Mouse (Mus musculus) yolk sac, embryonic 10.5 days (tissue): ENCODE measurements around the gene Nkiras1.

ENCODE experiments used
- DNase-seq: peaks from one replicate; pipeline ENCODE4 v3.0.0-alpha.2; 2017; ENCODE audit warnings: low spot score

Gene Nkiras1

DNA sequence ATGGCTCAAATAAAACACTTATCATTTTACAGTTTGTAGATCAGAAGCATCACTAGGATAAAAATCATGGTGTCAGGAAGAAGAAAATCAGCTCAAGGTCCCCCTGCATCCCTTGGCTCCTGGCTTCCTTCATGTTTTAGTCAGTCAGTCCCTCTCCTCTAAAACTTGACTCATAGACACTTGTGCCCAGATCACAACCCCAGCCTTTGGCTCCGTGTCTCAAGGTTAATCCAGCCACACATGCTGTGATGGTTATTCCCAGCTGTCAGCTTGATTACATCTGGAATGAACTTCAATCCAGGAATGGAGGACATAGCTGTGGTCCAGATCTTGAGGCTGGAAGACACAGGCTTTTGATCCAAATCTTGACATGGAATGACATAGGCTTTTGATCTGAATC, 3.6 kb downstream of the Nkiras1 start:
- DNase-seq, result no peak

- DNase-seq, result no peak
These were observed 9.4 kb downstream of the Nkiras1 start for GRCm38 (mm10) chr14:18280375-18280774.

- no peak for DNase-seq
These were observed 13.6 kb downstream of the Nkiras1 start for GRCm38 (mm10) chr14:18284581-18284980.

DNA sequence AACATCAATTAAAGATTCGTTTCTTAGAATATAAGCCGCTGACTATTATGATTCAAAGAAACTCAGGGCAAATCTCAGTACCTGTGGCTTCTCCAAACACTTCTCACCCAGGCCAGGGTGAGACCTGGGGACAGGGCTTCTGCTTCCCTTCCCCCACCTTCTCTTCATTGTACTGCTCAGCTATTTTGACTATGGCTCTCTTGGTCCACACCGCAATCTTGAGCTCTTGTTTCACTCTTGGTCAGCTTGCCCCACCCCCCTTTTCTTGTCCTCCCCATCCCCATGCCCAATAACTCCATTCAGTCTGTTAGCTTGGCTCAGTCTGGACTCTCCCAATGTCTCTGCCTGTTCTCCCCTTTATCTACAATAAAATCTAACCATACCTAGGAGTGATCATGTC, 14.5 kb downstream of the Nkiras1 start:
- DNase-seq, result no peak

DNA sequence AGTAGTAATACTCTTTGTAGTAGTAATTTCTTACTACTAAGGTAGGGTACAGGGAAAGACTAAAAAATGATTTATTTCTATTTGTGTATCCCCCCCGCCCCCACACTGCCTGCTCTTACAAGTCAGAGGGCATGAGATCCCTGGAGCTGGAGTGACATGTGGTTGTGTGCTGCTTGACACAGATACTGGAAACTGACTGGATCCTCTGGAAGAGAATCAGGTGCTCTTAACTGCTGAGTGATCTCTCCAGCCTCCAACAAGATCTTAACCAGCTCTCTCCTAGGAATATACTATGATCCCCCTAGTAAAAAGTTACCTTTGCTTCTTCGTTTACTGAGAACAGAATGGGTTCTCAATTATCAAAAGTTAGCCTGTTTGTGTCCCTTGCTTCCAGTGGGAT, 15.5 kb downstream of the Nkiras1 start:
- DNase-seq, result no peak

DNA sequence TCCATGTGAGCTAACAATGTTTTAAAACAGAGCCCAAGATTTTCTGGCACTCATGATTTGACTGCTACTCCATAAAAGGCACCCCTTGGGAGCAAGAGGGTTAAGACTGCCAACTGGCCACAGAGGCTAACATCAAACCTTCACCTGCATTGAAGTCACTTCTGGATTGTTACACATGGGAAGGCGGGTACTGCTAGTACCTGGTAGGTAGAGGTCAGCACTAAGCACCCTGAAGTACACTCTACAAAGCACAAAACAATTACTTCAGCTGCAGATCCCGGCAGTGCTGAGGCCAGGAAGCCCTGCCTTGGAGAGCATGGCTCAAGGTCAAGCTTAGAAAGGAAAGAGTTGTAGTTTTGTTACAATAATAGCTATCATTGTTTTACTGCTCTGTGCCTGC, 16.5 kb downstream of the Nkiras1 start:
- DNase-seq, result no peak

DNA sequence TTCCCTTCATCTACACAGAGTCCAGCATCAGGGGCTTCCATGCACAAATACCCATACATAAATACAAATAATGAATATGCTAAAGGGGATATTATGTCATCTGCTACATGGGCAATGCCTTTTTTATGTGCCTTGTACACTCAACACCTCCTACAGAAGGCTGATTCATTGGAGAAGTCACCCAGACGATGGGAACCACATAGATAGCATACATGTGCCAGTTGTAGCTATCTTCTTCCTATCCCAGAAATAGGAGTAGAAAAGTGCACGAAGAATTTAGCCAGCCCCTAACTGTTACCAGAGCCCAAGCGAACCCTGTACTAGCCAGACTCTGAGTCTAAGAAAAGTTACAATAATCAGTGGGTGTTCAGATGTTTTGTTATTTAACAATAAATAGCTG, 21.2 kb downstream of the Nkiras1 start:
- no peak for DNase-seq

- DNase-seq, result no peak
These were observed 21.6 kb downstream of the Nkiras1 start for GRCm38 (mm10) chr14:18292578-18292977.

- no peak for DNase-seq
These were observed 26.5 kb downstream of the Nkiras1 start for GRCm38 (mm10) chr14:18297441-18297840.

DNA sequence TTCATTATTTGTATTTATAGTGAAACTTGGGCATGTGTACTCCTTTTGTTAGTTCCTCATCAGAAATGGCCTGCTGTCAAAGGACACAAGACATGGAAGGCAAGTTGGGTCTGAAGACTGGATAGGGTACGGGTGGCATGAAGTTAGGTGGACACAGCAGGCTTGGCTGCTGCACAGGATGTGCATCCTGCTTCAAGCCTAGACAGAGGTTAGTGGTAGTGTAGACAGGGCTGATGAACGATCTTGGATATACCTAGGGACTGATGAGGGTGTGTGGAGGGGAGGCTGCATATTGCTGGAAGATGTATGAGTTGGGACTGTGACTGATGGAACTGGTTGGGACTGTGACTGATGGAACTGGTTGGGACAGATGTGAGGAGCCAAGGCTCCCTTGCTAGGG, 27.9 kb downstream of the Nkiras1 start:
- DNase-seq, result no peak

DNA sequence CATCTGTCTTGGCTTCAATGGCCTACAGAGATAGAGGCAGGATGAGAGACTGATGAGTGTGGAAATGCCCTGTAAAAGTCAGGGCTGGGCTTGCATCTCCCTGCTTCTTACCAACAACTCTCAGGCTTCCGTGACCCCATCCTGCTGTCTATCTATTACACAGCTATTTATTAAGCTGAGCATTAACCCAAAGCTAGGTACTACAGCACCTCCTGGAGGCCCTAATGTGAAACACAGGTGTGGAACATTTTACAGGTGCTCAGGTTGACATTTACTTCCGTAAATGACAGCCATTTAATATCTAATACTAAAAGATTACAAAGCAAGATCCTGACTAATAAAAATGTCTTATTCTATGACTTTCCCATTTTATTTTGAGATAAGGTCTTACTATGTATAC, 29.7 kb downstream of the Nkiras1 start:
- DNase-seq, result no peak

GRCm38 (mm10) chr14:18301591-18301990, 30.7 kb downstream of the Nkiras1 start:
- DNase-seq, result no peak

- no peak for DNase-seq
These were observed 31.8 kb downstream of the Nkiras1 start for GRCm38 (mm10) chr14:18302750-18303149.

- no peak for DNase-seq
These were observed 32.3 kb downstream of the Nkiras1 start for GRCm38 (mm10) chr14:18303262-18303661.

GRCm38 (mm10) chr14:18304165-18304564, 33.2 kb downstream of the Nkiras1 start:
- DNase-seq, result no peak

DNA sequence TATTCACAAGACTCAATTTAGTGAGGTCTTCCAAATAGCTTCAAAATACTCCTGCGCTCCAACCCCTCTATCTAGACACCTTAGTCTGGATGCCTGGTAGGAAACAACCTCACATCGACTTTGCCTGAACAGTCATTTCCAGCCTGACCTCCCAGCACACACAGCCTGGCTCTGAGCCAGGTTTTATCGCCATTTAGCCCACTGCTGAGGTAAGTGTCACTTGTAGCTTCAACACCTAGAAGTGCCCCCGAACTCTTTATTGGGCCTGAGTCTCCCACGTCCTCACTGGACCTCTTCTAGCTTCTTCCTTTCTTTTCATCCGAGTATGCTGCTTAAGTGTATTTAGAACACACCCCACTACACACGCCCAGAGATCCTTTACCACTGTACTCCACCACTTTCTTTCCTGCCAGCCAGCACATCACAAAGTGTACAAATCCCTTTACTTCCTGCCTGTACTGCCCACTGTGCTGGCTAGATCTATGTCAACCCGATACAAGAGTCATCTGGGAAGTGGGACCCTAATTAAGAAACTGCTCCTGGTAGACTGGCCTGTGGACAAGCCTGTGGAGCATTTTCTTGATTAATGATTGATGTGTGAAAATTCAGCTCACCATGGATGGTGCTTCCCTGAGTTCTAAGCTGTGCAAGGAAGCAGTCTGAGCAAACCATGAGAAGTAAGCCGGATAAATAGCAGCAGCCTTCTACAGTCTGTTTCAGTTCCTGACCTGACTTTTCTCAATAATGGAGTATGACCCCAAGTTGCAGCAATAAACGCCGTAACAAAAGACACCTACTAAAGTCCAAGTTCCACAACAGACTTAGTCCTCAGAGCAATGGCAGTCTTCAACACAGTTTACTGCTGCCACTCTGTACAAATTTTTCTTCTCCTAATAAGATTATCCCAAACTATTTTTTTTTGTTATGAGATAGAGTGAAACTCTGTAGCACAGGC, 46.8 kb downstream of the Nkiras1 start:
- DNase-seq, result peak; percentile 38

DNA sequence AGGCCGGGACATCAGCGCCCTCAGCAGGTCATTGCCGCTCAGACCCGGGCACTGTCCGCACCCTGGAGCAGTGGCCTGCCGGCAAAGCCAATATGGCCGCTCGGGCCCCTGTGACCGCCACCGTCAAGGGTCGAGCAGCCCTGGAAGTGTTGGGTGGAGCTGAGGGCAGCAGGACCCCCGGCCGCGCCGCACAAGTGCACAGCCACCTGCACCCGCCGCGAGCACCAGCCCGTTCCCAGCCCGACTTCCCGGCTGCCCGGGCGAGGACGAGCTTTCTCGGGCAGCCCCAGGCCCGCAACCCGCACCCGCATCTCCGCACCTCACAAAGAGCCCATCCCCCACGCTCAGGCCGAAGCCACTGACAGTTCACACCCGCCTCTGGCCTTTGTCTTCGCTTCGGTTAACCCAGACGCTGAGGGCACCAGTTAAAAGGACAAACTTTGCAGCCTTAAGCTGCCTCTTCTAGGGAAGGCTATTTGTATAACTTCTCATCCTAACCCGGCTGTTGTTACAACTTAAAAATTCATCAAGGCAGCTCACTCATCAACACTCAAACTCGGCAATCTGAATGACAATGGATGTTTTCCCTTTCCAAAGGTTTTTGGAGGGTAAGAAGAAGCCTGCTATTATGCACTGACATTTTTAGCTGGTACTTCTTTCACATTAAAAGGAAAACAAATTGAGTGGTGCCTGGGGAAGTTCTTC, 56.2 kb downstream of the Nkiras1 start:
- peak; percentile 38 for DNase-seq

- peak; percentile 53 for DNase-seq
These were observed 60.1 kb downstream of the Nkiras1 start for GRCm38 (mm10) chr14:18330789-18331692.

DNA sequence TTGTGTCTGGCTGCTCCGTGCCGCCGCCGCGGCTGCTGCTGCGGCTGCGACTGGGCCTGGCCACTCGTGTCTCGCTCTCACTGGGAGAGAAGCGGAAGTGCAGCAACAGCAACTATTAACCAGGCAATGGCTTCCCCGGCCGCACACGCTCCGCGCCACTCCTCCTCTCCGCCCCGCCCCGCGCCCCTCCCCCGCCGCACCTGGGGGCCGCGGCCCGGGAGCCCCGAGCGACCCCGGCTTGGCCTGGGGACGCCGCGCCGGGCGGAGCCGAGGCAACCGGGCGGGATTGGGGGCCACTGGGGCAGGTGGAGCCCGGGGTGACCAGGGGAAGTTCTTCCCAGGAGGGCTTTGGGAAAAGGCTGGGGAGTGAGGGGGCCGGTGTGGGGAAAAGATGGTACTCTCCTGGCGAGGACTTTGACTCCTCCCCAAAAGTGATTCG, 60.8 kb downstream of the Nkiras1 start, which contains the start of gene Ube2e1:
Ube2e1 (minus strand) TSS at position 167 of the 439 bp plus-strand sequence.
- peak; percentile 88 for DNase-seq
